ENCODE assay signal across 8 mouse cellular contexts in the genomic region with DNA sequence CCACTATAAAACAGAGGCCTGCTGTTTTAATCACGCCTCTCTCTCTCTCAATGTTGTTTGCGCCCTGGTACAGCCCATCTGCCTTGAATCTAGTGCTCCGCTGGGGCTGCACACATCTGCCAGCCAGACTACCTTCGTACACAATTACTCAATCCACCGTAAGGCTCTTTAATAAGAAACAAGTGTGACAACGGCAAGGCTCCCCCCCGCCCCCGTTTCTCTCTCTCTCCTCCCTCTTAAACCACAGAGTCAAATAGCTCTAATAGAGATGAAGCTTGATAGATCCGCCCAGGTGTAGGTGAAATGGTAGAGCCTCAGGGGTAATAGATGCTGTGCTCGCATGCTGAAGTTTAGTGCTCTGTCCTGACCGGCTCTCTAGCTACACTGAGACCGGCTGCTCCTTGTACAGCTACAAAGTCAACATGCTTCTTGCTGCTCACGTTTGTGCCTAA. TPM values are rescaled to one million over a fixed set of nuclear protein-coding genes. Genes with fewer than 3 reads are reported as not detected.
A peak's percentile ranks its signal among the peaks of the same experiment; 100 is the strongest.
DNase-seq lines count a peak whose midpoint lies in the region; ATAC-seq and TF ChIP-seq lines count a peak whose summit lies in the region.

A gene (plus strand): TSS at position 174 of the 452 bp plus-strand sequence.

- TF ChIP-seq CTCF in olfactory bulb, adult 2 months (IDR thresholded peaks at IDR 0.05; ENCODE audit: insufficient read depth, low read depth, low read length), result no peak

- no peaks in the 10 kb centered on the region for H3K27me3 ChIP-seq in lung, embryonic 15.5 days
- no peaks in the 10 kb centered on the region for H3K27me3 ChIP-seq in embryonic facial prominence, embryonic 13.5 days

- peaks cover 9% of the 10 kb centered on the region for H3K4me1 ChIP-seq in lung, embryonic 15.5 days
- H3K4me1 ChIP-seq in embryonic facial prominence, embryonic 13.5 days, result peaks cover 6% of the 10 kb centered on the region; the same call in 1 of the 2 replicates
- H3K4me1 ChIP-seq in olfactory bulb, adult 2 months (ENCODE audit: control insufficient read depth, insufficient read depth, low read length), result no peaks in the 10 kb centered on the region

- 47% methylated on average over 13 of the region's 13 CpGs for WGBS in lung, embryonic 15.5 days
- WGBS in embryonic facial prominence, embryonic 13.5 days, result 5% methylated on average over 13 of the region's 13 CpGs
- WGBS in olfactory bulb, adult 2 months, result 44% methylated on average over 13 of the region's 13 CpGs

- TF ChIP-seq POLR2A in olfactory bulb, adult 2 months (IDR thresholded peaks at IDR 0.05; ENCODE audit: insufficient read depth, low read depth, low read length), result no peak

- peak within 1 kb of the TSS; percentile 48 for H3K27ac ChIP-seq in lung, embryonic 15.5 days
- H3K27ac ChIP-seq in embryonic facial prominence, embryonic 13.5 days, result peak within 1 kb of the TSS; percentile 89
- H3K27ac ChIP-seq in olfactory bulb, adult 2 months (ENCODE audit: insufficient read depth, low read depth, low read length), result no peak within 1 kb of the TSS

- peak; percentile 52; the same call in 1 of the 2 replicates for ATAC-seq in lung, embryonic 15.5 days (ENCODE audit: borderline replicate concordance, extremely low read depth, low FRiP score, low TSS enrichment)
- ATAC-seq in embryonic facial prominence, embryonic 13.5 days (ENCODE audit: insufficient number of reproducible peaks, insufficient read depth, low FRiP score, low TSS enrichment, low read depth), result peak; percentile 84
- ATAC-seq in erythroblast, adult 5-6 weeks (replicated peaks; ENCODE audit: low FRiP score, poor library complexity, severe bottlenecking), result no peak

- no peaks in the 10 kb centered on the region for H3K36me3 ChIP-seq in lung, embryonic 15.5 days
- H3K36me3 ChIP-seq in embryonic facial prominence, embryonic 13.5 days, result no peaks in the 10 kb centered on the region

- DNase-seq in lung, postnatal 14 days, result no peak
- no peak for DNase-seq in left cerebral cortex, postnatal 10 days (ENCODE audit: extremely low spot score in 1 of 2, low spot score in 2 of 2)
- no peak for DNase-seq in heart, adult 18-20 months
- DNase-seq in thymus, postnatal 25 days, result no peak

- H3K4me3 ChIP-seq in lung, embryonic 15.5 days, result no peak within 1 kb of the TSS
- peak within 1 kb of the TSS; percentile 44 for H3K4me3 ChIP-seq in embryonic facial prominence, embryonic 13.5 days
- no peak within 1 kb of the TSS for H3K4me3 ChIP-seq in olfactory bulb, adult 2 months (ENCODE audit: insufficient read depth, low read depth, low read length)

- H3K9ac ChIP-seq in lung, embryonic 15.5 days, result no peak within 1 kb of the TSS
- peak within 1 kb of the TSS; percentile 62 for H3K9ac ChIP-seq in embryonic facial prominence, embryonic 13.5 days

- intact Hi-C loops in left cerebral cortex, postnatal 10 days (cut with DNase I), result no loop called here

- H3K4me2 ChIP-seq in lung, embryonic 15.5 days, result peak within 1 kb of the TSS; percentile 34
- peak within 1 kb of the TSS; percentile 60 for H3K4me2 ChIP-seq in embryonic facial prominence, embryonic 13.5 days

- H3K9me3 ChIP-seq in lung, embryonic 15.5 days, result no peaks in the 10 kb centered on the region
- H3K9me3 ChIP-seq in embryonic facial prominence, embryonic 13.5 days, result no peaks in the 10 kb centered on the region

RNA-seq across cellular contexts. Expression of the gene that starts here (rescaled TPM):
- 25.3 and 26.8 TPM in 2 replicates for polyA plus RNA-seq in lung, embryonic 15.5 days (2015; fragmentation: Nextera tagmentation; extraction: Ambion mirVana)
- polyA plus RNA-seq in embryonic facial prominence, embryonic 13.5 days (2015; fragmentation: Nextera tagmentation; extraction: Ambion mirVana), result 61.9 and 62.4 TPM in 2 replicates
- 10 to 100 TPM; 36.5 to 38.5 TPM for total RNA-seq in left cerebral cortex, postnatal 10 days (2021)
- polyA plus RNA-seq in olfactory bulb, adult 2 months (2012; ENCODE audit: insufficient read depth, insufficient read length, low replicate concordance, missing spikeins), result not detected in 2 replicates
- total RNA-seq in heart, adult 18-20 months (2021), result 1 to 10 TPM; 1.3 to 2.5 TPM
- not detected in 2 replicates for total RNA-seq in erythroblast, adult 5-6 weeks (2015; ENCODE audit: low replicate concordance)
- total RNA-seq in erythroblast, adult 5-6 weeks (2017; ENCODE audit: low replicate concordance), result not detected in 2 replicates

Comparison
In these comparisons a context has a peak if more than half of its experiments do, and no peak if none do; other contexts are left out.
1. RNA of the gene that starts here (total RNA-seq): 36.5 to 38.5 TPM in left cerebral cortex, postnatal 10 days; 1.3 to 2.5 TPM in heart, adult 18-20 months and not detected in erythroblast, adult 5-6 weeks; every median in the first group is over 10 times any median in the second.